Mouse (Mus musculus): ENCODE results near the gene Clcn3.
A peak's percentile ranks its signal among the peaks of the same experiment; 100 is the strongest.
"Not testable (repeated sequence)": the region's sequence is repeated elsewhere in the genome, so short reads cannot be mapped to it uniquely, and the experiment has no call there.

Gene Clcn3

GRCm38 (mm10) chr8:60982701-60983687 lies at the start of gene Clcn3:
Gene Clcn3, minus strand, starts transcription at chr8:60983300.
- peak; percentile 99 for DNase-seq (ENCODE audit: low read depth, low spot score)

DNA sequence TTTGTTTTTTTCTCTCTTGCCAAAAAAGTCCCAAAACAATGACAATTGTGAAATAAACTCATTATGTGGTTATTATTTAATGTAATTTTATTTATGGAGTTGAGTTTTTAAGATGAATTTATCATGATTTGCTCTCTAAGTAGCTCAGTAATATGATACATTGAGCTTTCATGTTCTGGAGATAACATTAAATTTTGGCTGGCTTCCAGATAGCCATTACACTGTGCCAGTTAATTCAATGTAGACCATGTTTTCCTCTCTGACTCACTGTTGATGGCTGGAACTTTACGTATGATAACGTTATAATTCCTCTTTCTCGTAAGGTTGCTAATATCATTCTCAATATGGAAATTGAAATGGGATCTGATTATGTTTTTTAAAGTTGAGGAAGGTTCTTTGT lies 13.4 kb upstream of the Clcn3 start:
- DNase-seq (ENCODE audit: low read depth, low spot score) = no peak

DNA sequence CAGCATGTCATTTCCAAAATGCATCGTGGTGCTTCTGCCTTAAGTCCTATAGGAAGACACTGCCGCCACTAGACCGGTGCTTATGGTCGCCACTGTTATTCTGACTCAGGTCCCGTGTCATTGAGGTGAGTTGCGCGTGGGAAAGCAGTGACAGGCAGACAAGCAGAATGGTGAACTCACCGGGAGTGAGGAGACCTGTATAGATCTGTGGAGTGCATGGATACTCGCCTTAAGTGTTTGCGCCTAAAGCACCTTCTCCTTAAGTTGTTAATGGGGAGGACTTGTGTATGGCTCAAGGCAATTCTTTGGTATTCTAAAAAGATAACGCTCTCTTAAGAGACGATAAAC lies 10.5 kb upstream of the Clcn3 start:
- DNase-seq (ENCODE audit: low read depth, low spot score) = no peak

DNA sequence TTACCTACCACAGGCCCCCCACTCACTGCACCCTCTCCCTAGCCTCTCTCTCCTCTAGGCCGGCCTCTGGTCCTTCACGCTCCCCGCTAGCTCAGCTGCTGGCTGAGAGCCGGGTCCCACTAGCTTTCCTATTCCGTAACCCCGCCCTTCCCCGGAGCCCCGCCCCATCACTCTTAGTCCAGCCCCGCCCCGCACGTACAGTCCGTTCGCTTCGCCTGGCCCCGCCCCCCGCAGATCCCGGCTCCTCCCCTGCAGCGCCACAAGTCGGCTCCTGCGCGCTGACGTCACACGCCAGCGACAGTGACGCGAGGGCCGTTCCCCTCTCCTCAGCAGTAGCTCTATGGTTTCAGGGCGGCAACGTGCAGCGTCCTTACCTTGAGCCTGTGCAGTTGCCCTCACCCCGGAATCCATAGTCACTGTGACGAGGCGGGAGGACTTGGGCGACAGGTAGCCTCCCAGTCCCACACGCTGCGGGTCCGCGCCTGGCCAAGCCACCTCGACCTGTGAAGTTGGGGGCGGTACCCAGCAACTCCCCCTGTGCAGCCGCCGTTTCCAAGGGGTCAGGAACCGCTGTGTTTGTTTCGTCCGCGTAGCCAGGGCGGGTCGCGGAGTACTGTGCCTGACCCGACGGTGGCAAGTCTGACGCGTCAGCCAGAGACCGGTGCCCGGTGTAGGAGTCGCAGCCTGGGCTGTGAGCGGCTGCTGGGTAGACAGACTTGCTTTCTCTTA lies 10.0 kb upstream of the Clcn3 start, which contains the start of gene Nek1:
Gene Nek1 (plus strand): TSS at position 286 of the 729 bp plus-strand sequence.
- DNase-seq (ENCODE audit: low read depth, low spot score) = peak; percentile 99

- no peak for DNase-seq (ENCODE audit: low read depth, low spot score)
These were observed 9.4 kb upstream of the Clcn3 start for GRCm38 (mm10) chr8:60992561-60992909.

- not testable (repeated sequence) for DNase-seq (ENCODE audit: low read depth, low spot score)
These were observed 1.3 kb upstream of the Clcn3 start for GRCm38 (mm10) chr8:60984260-60985010.

- no peak for DNase-seq (ENCODE audit: low read depth, low spot score)
These were observed 584 bp upstream of the Clcn3 start for GRCm38 (mm10) chr8:60983688-60984079.

DNA sequence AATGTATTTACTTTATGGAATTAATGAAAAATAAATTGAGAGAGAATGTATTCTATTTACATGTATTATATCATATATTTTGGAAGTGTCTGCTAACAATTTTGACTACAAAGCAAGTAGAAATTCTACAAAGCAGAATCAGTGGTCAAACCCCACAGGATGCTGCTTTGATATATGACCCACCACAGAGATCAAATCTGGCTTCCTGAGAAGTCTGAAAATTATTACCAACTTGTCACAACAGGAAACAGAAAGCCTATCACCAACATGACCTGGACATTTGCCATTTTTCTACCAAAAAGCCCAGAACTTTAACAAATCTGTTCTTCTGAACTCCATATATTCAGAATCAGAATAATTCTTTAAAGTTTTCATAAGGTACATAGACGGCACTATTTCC lies 1.7 kb downstream of the Clcn3 start:
- DNase-seq (ENCODE audit: low read depth, low spot score) = peak; percentile 26

- no peak for DNase-seq (ENCODE audit: low read depth, low spot score)
These were observed 4.6 kb downstream of the Clcn3 start for GRCm38 (mm10) chr8:60978496-60978895.

- DNase-seq (ENCODE audit: low read depth, low spot score) = no peak
These were observed 6.3 kb downstream of the Clcn3 start for GRCm38 (mm10) chr8:60976818-60977217.

DNA sequence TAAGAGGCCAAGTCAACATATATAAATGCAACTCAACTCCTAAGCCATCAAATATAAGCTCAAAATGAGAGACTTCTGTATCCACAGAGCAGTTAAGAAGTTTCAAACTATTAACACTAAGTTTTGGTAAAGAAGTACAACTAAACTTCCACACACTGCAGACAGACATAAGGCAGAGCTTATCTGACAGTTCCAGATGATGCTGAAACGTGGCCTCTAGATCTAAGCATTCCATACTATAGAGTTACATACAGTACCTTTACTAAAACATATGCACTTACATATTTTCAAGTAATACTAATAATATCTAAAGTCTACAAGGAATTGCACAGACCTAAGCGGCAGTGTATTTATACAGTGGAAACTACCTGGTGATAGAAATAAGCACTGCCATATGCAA lies 8.3 kb downstream of the Clcn3 start:
- no peak for DNase-seq (ENCODE audit: low read depth, low spot score)

DNA sequence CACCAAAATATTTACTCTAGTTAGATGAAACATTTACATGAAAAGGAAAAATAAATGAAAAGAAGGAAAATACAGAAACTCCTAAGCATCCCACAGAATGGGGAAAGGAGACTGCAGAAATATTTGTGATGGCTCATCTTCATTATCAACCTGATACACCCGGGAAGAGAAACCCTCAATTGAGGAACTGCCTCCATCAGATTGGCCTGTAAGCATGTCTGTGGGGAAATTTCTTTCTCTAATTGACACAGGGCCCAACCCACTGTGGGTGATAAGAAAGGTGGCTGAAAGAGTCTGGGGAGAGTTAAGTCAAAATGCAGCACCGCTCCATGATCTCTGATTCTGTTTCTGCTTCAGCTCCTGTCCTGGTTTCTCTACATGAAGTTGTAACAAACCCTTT lies 9.7 kb downstream of the Clcn3 start:
- no peak for DNase-seq (ENCODE audit: low read depth, low spot score)

DNA sequence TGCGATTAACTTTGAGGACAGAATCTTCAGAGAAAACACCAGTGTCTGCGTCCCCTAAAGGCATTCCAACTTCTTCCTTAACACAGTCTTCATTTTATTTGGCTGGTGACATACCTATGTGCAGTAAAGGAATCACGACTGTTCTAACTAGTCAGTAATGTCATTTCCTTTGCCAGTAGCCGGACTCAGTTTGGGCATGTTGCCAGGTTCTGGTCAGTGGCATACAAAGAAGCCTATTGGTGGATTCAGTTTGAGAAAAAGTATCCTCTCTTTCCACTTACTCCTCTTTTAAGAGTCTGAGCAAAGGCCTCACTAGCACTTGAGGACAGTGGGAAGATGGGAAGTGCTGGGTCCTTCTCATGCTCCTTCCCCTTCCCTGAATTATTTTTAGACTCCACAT lies 11.3 kb downstream of the Clcn3 start:
- no peak for DNase-seq (ENCODE audit: low read depth, low spot score)

- no peak for DNase-seq (ENCODE audit: low read depth, low spot score)
These were observed 14.0 kb downstream of the Clcn3 start for GRCm38 (mm10) chr8:60969091-60969490.

- DNase-seq (ENCODE audit: low read depth, low spot score) = no peak
These were observed 17.4 kb downstream of the Clcn3 start for GRCm38 (mm10) chr8:60965741-60966140.

DNA sequence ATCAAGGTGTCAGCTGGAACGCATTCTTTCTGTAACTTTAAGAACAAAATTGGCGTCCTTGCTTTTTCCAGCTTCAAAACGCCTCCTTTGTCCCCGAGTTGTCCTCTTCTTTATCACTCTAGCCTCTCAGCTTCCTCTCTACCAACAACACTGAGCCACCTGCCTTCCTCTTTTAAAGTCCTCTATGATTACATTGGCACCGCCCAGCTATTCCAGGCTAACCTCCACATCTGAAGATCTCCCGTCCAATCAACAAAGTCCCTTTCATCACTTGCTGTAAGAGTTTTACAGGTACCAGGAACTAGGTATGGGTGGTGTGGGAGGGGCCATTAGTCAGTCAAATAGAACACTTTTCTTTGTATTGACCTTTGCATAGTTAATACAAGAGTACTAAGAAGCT lies 17.8 kb downstream of the Clcn3 start:
- no peak for DNase-seq (ENCODE audit: low read depth, low spot score)

- DNase-seq (ENCODE audit: low read depth, low spot score) = no peak
These were observed 18.6 kb downstream of the Clcn3 start for GRCm38 (mm10) chr8:60964518-60964917.

DNA sequence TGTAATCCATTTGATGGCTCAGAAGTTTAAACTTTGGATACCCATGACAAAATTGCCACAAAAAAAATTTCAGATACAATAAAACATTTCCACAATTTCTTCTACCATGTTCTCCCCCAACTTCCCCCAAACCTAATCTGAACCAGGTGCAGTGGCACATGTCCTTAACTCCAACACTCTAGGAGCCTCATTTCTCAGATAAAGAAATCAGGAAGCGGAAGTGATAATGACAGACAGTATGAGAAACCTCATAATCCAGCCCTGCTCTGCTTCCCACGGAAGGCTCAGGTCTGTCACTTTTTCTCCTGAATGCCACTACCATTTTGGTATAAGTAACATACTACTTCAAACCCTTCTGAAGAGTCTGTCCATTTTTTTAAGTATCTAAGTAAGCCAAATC lies 19.2 kb downstream of the Clcn3 start:
- no peak for DNase-seq (ENCODE audit: low read depth, low spot score)

GRCm38 (mm10) chr8:60962763-60963162 lies 20.3 kb downstream of the Clcn3 start:
- no peak for DNase-seq (ENCODE audit: low read depth, low spot score)

DNA sequence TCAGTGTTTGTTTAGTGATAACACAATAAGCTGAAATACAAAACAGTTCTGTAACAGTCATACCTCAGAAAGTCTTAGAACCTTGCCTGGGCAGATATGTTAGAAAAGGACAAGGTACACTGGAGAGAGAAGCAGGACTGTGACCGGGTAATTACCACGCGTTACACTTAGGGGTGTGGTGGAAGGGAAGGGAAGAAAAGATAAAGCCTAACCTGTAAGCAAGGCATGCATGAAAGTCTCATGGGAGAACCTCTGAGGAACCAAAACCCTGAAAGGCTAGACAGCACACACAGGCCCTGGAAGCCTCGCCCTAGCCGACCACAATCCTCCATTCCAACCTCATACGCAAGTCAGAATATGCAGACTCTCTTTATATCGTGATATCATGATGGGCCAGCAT lies 26.3 kb downstream of the Clcn3 start:
- DNase-seq (ENCODE audit: low read depth, low spot score) = no peak

- peak; percentile 10 for DNase-seq (ENCODE audit: low read depth, low spot score)
These were observed 28.7 kb downstream of the Clcn3 start for GRCm38 (mm10) chr8:60954281-60955014.

Data from CD4-positive helper T cell, adult 2 months (primary cell).